Mouse (Mus musculus): ENCODE data around the gene Vmn1r47.
"Not testable (repeated sequence)": the region's sequence is repeated elsewhere in the genome, so short reads cannot be mapped to it uniquely, and the experiment has no call there.

DNA sequence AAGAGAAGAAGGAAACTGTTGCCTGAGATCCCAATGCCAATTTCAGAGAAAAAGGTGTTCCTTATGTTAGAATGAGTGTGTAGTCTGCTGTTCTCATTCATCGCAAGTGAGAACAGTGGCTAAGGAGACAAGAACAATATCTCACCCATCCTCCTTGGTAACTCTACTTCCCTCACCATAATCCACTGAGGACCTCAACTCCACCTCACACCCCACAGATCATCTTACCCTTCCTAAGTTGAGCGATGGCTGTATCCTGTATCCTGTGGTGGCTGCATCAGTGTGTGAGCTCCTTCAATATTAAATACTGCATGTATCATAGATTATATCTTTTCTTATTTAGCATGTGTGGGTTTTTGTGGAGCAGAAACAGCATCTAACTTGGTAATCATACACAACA, 20.8 kb downstream of the Vmn1r47 start, which contains the start of gene Vmn1r48:
- TF ChIP-seq POLR2A (IDR thresholded peaks at IDR 0.05; ENCODE audit: low read depth, low read length); CTCF (IDR thresholded peaks at IDR 0.05; ENCODE audit: extremely low read depth, insufficient read length, insufficient replicate concordance, low read depth, low read length): not testable (repeated sequence)

Data from small intestine, adult 2 months (tissue).